Mouse (Mus musculus) neural tube, embryonic 15.5 days (tissue): ENCODE measurements around the gene Gzmm. TPM values are rescaled to one million over a fixed set of nuclear protein-coding genes. Genes with fewer than 3 reads are reported as not detected.
A peak's percentile ranks its signal among the peaks of the same experiment; 100 is the strongest.

Source experiments
- ATAC-seq: fragments of 200-750 bp; cut with Nextera tagmentation; 2 replicates; pipeline ENCODE4 v1.8.0; 2017; ENCODE audit warnings: mild to moderate bottlenecking, moderate TSS enrichment, moderate library complexity; ENCODE audit not compliant: low FRiP score
- H3K27ac ChIP-seq: fragments of 300-500 bp; sonication (generic); replicated peaks from 2 replicates; pipeline ENCODE4 v1.5.1; 2015; ENCODE audit warnings: mild to moderate bottlenecking, inconsistent platforms
- H3K27me3 ChIP-seq: fragments of 300-500 bp; sonication (generic); replicated peaks from 2 replicates; pipeline ENCODE4 v1.6.1; 2015; ENCODE audit warnings: inconsistent platforms
- H3K36me3 ChIP-seq: fragments of 300-500 bp; sonication (generic); 2 replicates; pipeline ENCODE4 v1.6.1; 2015; ENCODE audit warnings: inconsistent platforms
- H3K4me1 ChIP-seq: fragments of 300-500 bp; sonication (generic); 2 replicates; pipeline ENCODE4 v1.6.1; 2015; ENCODE audit warnings: inconsistent platforms
- H3K4me2 ChIP-seq: fragments of 300-500 bp; sonication (generic); 2 replicates; pipeline ENCODE4 v1.6.1; 2015; ENCODE audit warnings: inconsistent platforms, mild to moderate bottlenecking, moderate library complexity
- H3K4me3 ChIP-seq: fragments of 300-500 bp; sonication (generic); replicated peaks from 2 replicates; pipeline ENCODE4 v1.5.1; 2015; ENCODE audit warnings: mild to moderate bottlenecking, inconsistent platforms
- H3K9ac ChIP-seq: fragments of 300-500 bp; sonication (generic); replicated peaks from 2 replicates; pipeline ENCODE4 v1.6.1; 2015; ENCODE audit warnings: mild to moderate bottlenecking, inconsistent platforms
- H3K9me3 ChIP-seq: fragments of 300-500 bp; sonication (generic); replicated peaks from 2 replicates; pipeline ENCODE4 v1.6.1; 2016; ENCODE audit warnings: inconsistent platforms
- WGBS: fragments of 180-500 bp; shearing (Covaris S2); methylation state at CpG from one replicate; pipeline ENCODE4 v1.1.7; 2015; ENCODE audit warnings: mixed read lengths; 5-methylcytosine and 5-hydroxymethylcytosine counted together
- polyA plus RNA-seq: library from polyadenylated mRNA; unstranded; fragments of >200 nt; fragmentation: Nextera tagmentation; extraction: Ambion mirVana; gene quantifications from 2 replicates; pipeline ENCODE4 v1.2.1, GENCODE M21; 2015

The Gzmm gene
- polyA plus RNA-seq, 1 experiment from 2014 or later, result 1.1 TPM

DNA sequence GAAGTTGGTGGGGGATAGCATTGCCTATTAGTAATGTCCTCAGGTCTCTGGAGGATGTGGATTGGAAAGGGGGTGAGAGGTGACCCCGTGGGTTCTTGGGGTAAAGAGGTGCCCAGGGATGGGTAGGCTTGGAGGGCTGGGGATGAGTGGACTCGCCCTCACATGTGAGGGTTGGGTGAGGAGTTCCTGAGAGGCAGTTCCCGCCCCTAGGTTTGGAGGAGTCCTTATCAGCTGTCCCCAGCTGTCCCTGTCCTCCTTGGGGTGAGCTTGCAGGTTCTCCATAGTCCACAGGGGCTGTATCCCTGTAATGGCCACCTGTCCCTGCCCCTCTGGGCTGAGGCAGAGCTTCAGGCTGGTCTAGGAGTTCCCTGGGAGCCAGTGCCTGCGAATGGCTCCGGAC is 17.1 kb downstream of the Gzmm start:
- H3K9me3 ChIP-seq, result no peaks in the 10 kb centered on the region
- H3K4me3 ChIP-seq, result peak overlapping the region; percentile 72
- H3K9ac ChIP-seq, result peak overlapping the region; percentile 85
- H3K27me3 ChIP-seq, result no peaks in the 10 kb centered on the region
- no peak overlapping the region for H3K27ac ChIP-seq
- H3K4me2 ChIP-seq, result peak overlapping the region; percentile 85
- peaks cover 51% of the 10 kb centered on the region for H3K4me1 ChIP-seq
- H3K36me3 ChIP-seq, result peaks cover 22% of the 10 kb centered on the region
- WGBS, result 84% methylated on average over 5 of the region's 5 CpGs
- no peak for ATAC-seq

DNA sequence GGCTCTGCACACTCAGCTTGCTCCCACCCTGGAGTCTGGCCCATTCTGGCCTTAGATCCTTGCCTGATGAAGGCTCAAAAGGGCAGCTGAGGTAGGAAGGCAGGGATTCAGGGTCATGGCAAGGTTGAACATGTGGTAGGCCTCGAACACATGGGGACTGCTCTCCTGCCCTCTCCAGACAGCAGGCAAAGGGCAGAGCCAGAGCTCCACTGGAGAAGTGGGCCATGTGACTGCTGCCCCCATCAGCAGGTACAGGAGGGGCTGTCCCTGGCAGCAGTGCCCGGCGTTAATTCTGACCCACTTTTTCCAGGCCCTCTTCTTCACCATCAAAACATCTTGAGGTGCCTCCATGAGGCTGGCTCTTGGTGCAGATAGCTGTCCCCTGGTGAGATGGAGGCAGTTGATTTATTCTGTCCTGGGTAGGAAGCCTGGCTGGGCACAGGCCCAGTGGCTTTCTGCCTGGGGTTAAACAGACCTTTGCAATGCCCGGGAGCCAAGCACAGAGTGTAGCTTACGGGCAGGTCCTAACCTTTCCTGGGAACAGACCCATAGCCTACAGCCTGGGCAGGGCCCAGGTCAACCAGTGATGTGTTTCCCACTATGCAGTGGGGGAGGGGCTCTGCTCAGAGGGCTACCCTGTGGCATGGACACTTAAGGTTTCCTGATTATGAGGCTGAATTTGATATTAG is 17.7 kb downstream of the Gzmm start:
- Histone ChIP-seq H3K9me3 (no peaks in the 10 kb centered on the region), H3K4me1 (peaks cover 51% of the 10 kb centered on the region), H3K4me2 (peak overlapping the region; percentile 85), H3K36me3 (peaks cover 28% of the 10 kb centered on the region), H3K4me3 (peak overlapping the region; percentile 72), H3K9ac (peak overlapping the region; percentile 85), H3K27ac (0 out of 2 replicates have a peak overlapping the region, but pooled peaks have one; percentile 41), H3K27me3 (no peaks in the 10 kb centered on the region)
- 89% methylated on average over 5 of the region's 5 CpGs for WGBS
- ATAC-seq, result no peak

DNA sequence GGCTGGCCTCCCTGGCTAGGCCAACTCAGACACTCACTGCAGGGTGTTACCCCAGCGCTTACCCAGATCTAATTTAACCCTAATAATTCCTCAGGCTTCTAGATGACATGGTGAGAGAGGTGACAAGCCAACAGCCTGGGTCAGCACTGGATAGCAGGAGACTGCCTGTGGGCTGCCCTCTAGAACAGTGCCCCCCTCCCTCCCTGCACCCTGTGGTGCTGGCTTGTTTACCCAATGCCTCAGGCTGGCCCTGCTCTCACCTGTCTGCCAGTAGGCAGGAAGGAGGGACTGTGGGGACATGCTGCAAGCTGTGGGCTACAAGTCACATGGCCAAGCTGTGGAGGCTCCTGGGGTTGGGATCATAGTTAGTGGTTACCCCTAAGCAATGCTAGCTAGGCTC is 18.3 kb downstream of the Gzmm start:
- 0 out of 2 replicates have a peak overlapping the region, but pooled peaks have one; percentile 10 for H3K9ac ChIP-seq
- 88% methylated on average over 1 of the region's 1 CpGs for WGBS
- peaks cover 51% of the 10 kb centered on the region for H3K4me1 ChIP-seq
- H3K9me3 ChIP-seq, result no peaks in the 10 kb centered on the region
- no peak for ATAC-seq
- peaks cover 34% of the 10 kb centered on the region for H3K36me3 ChIP-seq
- H3K27me3 ChIP-seq, result no peaks in the 10 kb centered on the region
- peak overlapping the region; percentile 85 for H3K4me2 ChIP-seq
- no peak overlapping the region for H3K27ac ChIP-seq
- H3K4me3 ChIP-seq, result no peak overlapping the region

DNA sequence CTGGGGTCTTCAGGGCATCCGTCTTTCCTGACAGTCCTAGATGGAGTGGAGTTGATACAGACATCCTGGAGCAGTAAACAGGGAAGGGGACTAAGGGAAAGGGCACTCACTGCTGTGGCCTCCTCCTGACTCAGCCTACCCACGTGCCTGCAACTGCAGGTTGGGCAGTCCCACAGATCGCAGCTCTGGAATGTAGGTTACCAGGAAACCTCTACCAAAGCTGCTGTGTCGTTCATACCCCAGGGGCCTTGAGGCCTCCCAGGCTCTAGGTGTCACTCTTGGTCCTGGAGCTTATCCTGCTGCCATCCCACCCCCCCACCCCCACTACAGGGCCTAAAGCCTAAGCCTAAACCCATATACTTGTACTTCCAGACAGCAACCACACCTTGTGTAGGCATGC is 18.9 kb downstream of the Gzmm start:
- peak overlapping the region; percentile 85; the same call in 1 of the 2 replicates for H3K4me2 ChIP-seq
- H3K9ac ChIP-seq, result no peak overlapping the region
- H3K4me1 ChIP-seq, result peaks cover 51% of the 10 kb centered on the region
- no peaks in the 10 kb centered on the region for H3K9me3 ChIP-seq
- WGBS, result 75% methylated on average over 4 of the region's 4 CpGs
- H3K36me3 ChIP-seq, result peaks cover 34% of the 10 kb centered on the region
- H3K4me3 ChIP-seq, result no peak overlapping the region
- no peaks in the 10 kb centered on the region for H3K27me3 ChIP-seq
- no peak overlapping the region for H3K27ac ChIP-seq
- no peak for ATAC-seq

DNA sequence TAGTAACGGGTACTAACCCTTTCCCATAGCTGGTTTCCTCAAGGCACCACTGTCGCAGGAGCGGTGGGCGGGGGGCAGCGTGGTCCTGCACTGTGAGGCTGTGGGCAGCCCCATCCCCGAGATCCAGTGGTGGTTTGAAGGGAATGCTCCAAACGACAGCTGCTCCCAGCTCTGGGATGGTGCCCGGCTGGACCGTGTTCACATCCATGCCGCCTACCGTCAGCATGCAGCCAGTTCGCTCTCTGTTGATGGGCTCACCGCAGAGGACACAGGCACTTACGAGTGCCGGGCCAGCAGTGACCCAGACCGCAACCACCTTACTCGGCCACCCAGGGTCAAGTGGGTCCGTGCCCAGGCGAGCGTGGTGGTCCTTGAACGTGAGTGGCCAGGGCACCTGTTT is 19.8 kb downstream of the Gzmm start:
- Histone ChIP-seq H3K27ac (no peak overlapping the region), H3K36me3 (peaks cover 37% of the 10 kb centered on the region), H3K4me3 (no peak overlapping the region), H3K4me1 (peaks cover 51% of the 10 kb centered on the region), H3K27me3 (no peaks in the 10 kb centered on the region), H3K9me3 (no peaks in the 10 kb centered on the region), H3K9ac (no peak overlapping the region), H3K4me2 (no peak overlapping the region)
- WGBS, result 93% methylated on average over 21 of the region's 21 CpGs
- ATAC-seq, result no peak

DNA sequence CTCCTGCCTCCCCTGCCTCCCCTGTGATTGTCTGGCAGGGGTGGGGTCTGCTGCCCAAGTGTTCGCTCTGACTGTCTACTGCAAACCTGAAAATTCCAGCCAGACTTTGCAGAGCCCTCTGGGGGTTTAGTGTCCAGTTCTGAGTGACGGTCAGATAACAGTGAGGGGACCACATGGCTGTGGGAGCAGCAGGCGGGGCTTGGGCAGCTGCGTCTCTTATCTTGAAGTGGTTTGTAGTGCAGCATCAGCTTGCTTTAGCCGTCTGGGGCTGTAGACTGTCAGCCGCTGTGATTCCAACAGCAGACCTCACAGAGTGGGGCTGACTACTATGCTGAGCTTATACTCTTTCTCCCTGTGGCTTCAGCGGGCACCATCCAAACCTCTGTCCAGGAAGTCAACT is 20.5 kb downstream of the Gzmm start:
- no peak for ATAC-seq
- WGBS, result 88% methylated on average over 7 of the region's 7 CpGs
- Histone ChIP-seq H3K9me3 (no peaks in the 10 kb centered on the region), H3K4me1 (peaks cover 51% of the 10 kb centered on the region), H3K27ac (no peak overlapping the region), H3K4me2 (no peak overlapping the region), H3K27me3 (no peaks in the 10 kb centered on the region), H3K4me3 (no peak overlapping the region), H3K9ac (no peak overlapping the region), H3K36me3 (peaks cover 37% of the 10 kb centered on the region)

DNA sequence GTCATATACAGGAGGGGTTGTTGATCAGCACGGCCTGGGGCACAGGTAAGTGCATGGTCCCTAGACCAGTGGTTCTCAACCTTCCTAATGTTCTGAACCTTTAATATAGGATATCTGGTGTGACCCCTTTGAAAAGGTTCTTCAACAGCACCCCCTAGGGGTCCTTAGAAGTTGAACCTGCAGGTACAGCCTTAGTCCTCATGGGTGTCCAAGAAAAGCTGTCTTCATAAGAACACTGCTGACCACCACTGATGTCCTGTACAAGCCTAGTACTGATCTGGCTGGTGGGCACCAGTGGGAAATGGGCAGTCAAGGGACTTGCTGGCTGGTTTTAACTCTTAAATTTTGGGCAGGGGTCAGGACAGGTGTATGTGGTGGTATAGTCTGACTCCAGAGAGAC is 23.2 kb downstream of the Gzmm start:
- WGBS, result 93% methylated on average over 1 of the region's 1 CpGs
- H3K4me1 ChIP-seq, result peaks cover 40% of the 10 kb centered on the region

DNA sequence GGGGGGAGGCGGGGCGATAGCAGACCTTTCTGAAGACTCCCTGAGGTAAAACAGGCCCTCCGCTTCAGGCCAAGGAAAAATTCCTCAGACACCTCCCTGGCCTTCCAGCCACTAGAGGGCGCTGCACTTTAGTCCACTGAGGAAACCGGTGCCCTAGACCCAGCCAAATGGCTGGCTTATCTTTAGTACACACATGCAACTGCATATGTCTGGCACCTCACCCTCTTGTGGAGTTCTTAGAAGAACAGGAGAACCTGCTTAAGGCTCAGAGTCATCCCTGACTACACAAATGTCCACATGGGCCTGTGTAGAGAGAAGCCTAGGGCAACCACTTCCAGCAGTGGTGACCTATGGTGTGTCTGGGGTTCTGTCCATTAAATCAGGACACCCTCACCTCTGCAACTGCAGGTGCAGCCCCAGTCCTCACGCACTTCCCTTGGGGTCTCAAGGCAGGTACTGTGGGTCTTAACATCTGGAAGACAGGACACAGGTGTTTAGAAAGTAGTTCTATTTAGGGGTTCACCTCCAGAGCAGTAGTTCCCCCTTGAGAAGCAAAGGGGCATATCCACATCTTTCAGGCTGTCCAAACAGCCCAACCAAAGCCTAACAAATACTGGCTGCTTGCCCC is 23.8 kb downstream of the Gzmm start:
- H3K4me2 ChIP-seq, result no peak overlapping the region
- no peak overlapping the region for H3K4me3 ChIP-seq
- ATAC-seq, result no peak
- peaks cover 24% of the 10 kb centered on the region for H3K27me3 ChIP-seq
- peaks cover 40% of the 10 kb centered on the region for H3K4me1 ChIP-seq
- H3K27ac ChIP-seq, result no peak overlapping the region
- WGBS, result 5% methylated on average over 5 of the region's 6 CpGs
- H3K9me3 ChIP-seq, result no peaks in the 10 kb centered on the region
- H3K9ac ChIP-seq, result no peak overlapping the region
- H3K36me3 ChIP-seq, result peaks cover 37% of the 10 kb centered on the region

More for the DNA sequence above, 23.2 kb downstream of the Gzmm start:
- no peak overlapping the region for H3K4me2 ChIP-seq
- H3K27ac ChIP-seq, result no peak overlapping the region
- H3K9ac ChIP-seq, result no peak overlapping the region
- H3K4me3 ChIP-seq, result no peak overlapping the region
- H3K9me3 ChIP-seq, result no peaks in the 10 kb centered on the region
- H3K27me3 ChIP-seq, result peaks cover 18% of the 10 kb centered on the region
- peaks cover 37% of the 10 kb centered on the region for H3K36me3 ChIP-seq
- ATAC-seq, result no peak

DNA sequence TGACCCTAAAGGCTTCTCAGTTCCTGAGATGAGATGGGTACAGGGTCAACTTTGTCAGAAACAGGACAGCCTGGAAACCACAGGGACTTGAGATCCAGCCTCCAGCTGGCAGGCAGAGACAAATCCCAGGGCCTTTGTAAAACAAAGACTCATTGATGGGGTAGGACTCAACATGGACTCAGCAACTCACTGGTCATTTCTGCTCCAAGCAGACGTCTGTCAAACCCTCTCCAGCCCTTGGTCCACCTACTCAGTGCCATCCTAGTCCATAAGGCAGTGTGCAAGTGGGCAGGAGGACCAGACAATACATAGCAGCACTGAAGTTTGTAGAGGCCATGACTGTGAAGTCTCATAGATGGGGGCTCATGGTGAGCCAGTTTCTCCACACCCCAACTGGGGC is 24.3 kb downstream of the Gzmm start:
- no peak overlapping the region for H3K4me2 ChIP-seq
- no peak overlapping the region for H3K9ac ChIP-seq
- no peaks in the 10 kb centered on the region for H3K9me3 ChIP-seq
- no peak overlapping the region for H3K27ac ChIP-seq
- H3K4me1 ChIP-seq, result peaks cover 40% of the 10 kb centered on the region
- ATAC-seq, result no peak
- 21% methylated on average over 1 of the region's 1 CpGs for WGBS
- H3K4me3 ChIP-seq, result no peak overlapping the region
- H3K36me3 ChIP-seq, result peaks cover 37% of the 10 kb centered on the region
- H3K27me3 ChIP-seq, result peaks cover 30% of the 10 kb centered on the region

DNA sequence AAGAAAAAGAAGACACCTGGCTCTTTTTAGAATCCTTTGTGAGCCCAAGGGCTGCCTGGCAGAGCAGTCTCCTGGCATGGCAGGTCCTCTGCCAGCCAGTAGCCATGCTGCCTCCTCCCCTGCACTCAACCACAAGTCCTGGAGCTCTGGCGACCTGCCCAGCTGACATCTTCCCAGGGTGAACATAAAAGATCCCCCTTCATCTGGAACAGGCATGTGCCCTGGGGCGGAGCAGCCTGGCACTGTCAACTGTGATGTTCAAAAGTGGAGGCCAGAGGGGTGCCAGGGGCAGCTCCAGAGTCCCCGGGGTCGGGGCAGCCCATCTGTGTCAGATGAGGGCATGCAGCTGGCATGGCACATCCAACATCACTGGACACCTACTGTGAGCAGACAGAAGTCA is 26.2 kb downstream of the Gzmm start:
- 54% methylated on average over 4 of the region's 4 CpGs for WGBS
- no peak for ATAC-seq

DNA sequence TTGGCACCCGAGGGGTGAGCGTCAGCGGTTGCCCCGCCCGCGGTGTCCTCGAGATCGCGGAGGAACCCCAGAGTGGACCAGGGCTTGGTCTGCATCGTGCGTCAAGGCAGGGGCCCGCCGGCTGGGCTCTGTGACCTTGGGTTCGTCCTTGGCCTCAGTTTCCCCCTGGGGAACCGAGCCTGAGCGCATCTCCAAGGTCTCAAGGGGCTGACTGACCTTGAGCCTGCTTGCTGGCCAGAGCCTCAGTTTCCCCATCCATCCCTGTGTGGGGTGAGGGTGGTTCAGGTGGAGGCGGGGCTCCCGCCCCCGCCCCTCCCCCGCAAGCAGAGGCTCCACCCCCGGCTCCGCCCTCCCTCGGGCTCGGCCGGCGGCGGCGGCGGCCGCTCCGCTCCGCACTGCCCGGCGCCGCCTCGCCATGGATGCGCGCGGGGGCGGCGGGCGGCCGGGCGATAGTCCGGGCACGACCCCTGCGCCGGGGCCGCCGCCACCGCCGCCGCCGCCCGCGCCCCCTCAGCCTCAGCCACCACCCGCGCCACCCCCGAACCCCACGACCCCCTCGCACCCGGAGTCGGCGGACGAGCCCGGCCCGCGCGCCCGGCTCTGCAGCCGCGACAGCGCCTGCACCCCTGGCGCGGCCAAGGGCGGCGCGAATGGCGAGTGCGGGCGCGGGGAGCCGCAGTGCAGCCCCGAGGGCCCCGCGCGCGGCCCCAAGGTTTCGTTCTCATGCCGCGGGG is 27.6 kb downstream of the Gzmm start, which contains the start of gene Hcn2:
Gene Hcn2, plus strand, starts transcription at position 381 of the 734 bp plus-strand sequence.
- Histone ChIP-seq H3K4me2 (peak within 1 kb of the TSS; percentile 87), H3K4me1 (peaks cover 31% of the 10 kb centered on the region), H3K9me3 (no peaks in the 10 kb centered on the region), H3K4me3 (peak within 1 kb of the TSS; percentile 78), H3K27me3 (peaks cover 51% of the 10 kb centered on the region), H3K36me3 (peaks cover 11% of the 10 kb centered on the region), H3K27ac (peak within 1 kb of the TSS; percentile 78), H3K9ac (peak within 1 kb of the TSS; percentile 75)
- 1% methylated on average over 60 of the region's 91 CpGs for WGBS
- ATAC-seq, result peak; percentile 68

More for the DNA sequence above, 26.2 kb downstream of the Gzmm start:
- Histone ChIP-seq H3K4me2 (no peak overlapping the region), H3K9ac (no peak overlapping the region), H3K4me1 (peaks cover 32% of the 10 kb centered on the region), H3K27ac (no peak overlapping the region), H3K36me3 (peaks cover 24% of the 10 kb centered on the region), H3K9me3 (no peaks in the 10 kb centered on the region), H3K4me3 (no peak overlapping the region), H3K27me3 (peaks cover 44% of the 10 kb centered on the region)
